Mouse (Mus musculus) brain, embryonic 14.5 days (tissue): ENCODE data around the gene Ttc30b. TPM values are rescaled to one million over a fixed set of nuclear protein-coding genes. Genes with fewer than 3 reads are reported as not detected.
"Not testable (repeated sequence)": the region's sequence is repeated elsewhere in the genome, so short reads cannot be mapped to it uniquely, and the experiment has no call there.

Experiments used
- DNase-seq: peaks from one replicate; pipeline ENCODE4 v3.0.0-alpha.2; 2011; ENCODE audit warnings: low read depth
- CTCF ChIP-seq: fragments of 200-500 bp; IDR thresholded peaks from 2 replicates; pipeline ENCODE4 v1.5.1; 2012; ENCODE audit warnings: inconsistent platforms, mild to moderate bottlenecking, moderate library complexity, borderline replicate concordance; ENCODE audit not compliant: insufficient read depth, insufficient read length; ENCODE audit errors: extremely low read depth
- POLR2A ChIP-seq: fragments of 200-500 bp; IDR thresholded peaks from 2 replicates; pipeline ENCODE4 v1.6.1; 2012; ENCODE audit warnings: mild to moderate bottlenecking, inconsistent platforms, borderline replicate concordance; ENCODE audit not compliant: poor library complexity, insufficient read depth, insufficient read length, severe bottlenecking; ENCODE audit errors: extremely low read depth
- polyA plus RNA-seq: library from polyadenylated mRNA; depleted of rRNA; stranded (reverse); fragments of >200 nt; gene quantifications from 2 replicates; pipeline ENCODE4 v1.2.3, GENCODE M21; 2012; rRNA removed

Ttc30b gene
- 12.1 and 13.5 TPM in 2 replicates for polyA plus RNA-seq

DNA sequence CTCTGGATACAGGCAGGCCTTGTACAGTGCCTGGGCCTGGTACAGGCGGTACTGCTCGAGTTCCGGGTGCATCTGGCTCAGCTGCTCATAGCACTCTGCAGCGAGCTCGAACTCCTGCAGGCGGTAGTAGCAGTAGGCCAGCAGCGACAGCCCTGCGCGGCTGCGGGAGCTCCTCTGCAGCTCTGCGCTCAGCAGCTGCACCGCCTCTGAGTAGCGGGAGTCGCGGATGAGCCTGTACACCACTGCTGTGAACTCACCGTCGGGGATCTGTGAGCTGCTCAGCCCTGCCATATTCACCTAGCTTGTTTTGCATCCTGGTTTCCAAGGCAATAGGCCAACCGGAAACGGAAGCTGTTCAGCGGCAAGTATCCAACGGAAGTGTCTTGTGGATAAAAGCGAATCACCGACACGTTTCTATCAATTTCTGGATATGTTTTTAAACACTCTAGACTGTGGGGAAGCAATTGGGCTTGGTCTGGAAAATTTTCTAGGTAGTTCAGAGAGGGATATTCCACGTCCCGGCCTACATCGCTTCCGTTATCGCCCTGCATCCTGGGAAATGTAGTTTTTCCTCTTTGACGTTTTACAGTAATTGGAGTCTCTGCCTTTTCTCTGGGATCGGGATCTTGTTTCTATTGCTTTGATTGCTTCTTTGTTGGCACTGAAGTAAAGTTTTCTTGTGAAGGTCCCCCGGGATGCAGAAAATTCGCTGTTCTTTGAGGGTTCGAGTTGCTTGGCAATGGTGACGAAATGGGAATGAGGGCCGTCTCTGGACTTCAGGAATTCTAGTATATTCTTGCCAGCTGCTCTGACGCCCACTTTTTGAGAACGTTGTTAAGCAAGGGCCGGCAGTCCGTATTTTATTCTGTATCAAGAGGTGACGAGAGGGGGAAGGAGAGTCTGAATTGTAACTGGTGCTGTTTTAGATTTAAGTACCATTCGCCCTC is at the start of gene Ttc30b:
Gene Ttc30b (minus strand): TSS at position 469 of the 947 bp plus-strand sequence.
- peak; percentile 94 for DNase-seq
- TF ChIP-seq POLR2A (no peak), CTCF (no peak)

DNA sequence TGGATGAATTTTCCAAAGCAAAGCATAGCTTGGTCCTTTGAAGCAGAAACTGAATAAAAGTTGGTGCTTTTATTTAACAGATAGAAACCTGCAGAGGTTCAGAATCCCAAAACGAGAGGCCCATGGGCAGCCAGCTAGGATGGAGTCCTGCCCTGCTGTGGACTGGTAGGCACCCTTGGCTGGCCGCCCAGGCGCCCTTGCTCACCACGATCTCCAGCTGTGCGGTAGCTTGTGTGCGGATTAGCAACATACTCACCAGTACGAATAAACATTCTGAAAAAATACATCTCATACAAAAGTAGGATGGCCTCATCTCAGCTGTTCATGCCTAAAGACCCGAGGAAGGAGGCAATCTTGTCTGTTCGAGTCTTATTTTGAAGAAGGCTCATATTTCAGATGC is 49.4 kb upstream of the Ttc30b start:
- DNase-seq: no peak
- TF ChIP-seq POLR2A (no peak), CTCF (no peak)

DNA sequence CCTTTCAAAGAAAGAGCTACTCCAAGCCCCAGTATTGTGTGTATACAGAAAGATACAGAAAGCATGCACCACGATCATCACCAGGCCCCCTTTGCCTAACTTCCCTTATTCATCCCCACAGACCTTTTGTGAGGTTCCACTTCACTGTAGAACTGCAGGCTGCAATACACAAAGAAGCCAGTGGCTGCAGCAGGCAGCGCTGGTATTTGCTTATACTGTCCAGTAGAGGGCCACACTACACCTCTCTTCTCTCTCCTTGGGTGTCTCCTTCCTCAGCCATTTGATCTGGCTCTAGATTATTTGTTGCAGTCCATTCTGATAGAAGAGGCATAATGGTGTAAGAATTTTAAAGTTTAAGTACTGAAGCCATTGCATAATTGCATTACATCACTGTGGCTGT is 46.7 kb upstream of the Ttc30b start:
- TF ChIP-seq CTCF (peak; percentile 94), POLR2A (no peak)

DNA sequence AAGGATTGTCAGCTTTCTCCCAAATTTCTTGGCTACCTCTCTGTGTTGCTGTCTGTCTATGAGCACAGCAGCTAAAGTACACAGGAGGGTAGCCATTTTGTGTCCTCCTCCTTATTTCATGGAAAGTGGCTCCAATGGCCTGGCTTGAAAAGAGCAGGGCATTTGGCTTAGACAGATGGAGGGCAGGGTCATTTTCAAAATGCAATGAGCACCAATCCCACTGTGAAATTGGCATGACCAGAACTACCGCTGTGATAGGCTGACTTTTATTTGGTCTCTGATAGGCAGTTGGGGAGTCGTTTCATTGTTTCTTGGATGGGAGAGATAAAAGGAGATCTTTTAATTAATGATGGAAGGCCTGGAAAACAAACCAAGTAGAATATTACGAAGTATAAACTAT is 45.5 kb upstream of the Ttc30b start:
- no peak for DNase-seq
- TF ChIP-seq POLR2A: no peak

More for the DNA sequence above, 46.7 kb upstream of the Ttc30b start:
- DNase-seq: peak; percentile 94

DNA sequence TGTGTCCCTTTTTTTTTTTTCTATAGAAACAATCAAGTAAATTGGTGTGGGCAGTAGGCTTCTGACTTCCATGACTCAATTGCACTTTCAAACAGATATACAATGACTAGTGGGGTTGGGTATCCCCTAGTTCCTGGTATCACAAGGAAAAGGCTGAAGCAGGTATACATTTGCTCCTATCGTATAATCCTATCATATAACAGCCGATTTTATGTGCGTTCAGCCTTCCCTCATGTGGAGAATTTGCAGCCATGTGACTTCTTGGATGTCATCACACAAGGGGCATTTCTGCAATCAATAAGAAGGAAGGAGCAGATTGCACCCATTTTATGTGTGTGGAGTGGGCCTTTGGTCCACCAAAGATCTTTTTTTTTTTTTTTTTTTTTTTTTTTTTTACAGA is 44.7 kb upstream of the Ttc30b start:
- TF ChIP-seq POLR2A: no peak
- TF ChIP-seq CTCF: no peak
- no peak for DNase-seq

DNA sequence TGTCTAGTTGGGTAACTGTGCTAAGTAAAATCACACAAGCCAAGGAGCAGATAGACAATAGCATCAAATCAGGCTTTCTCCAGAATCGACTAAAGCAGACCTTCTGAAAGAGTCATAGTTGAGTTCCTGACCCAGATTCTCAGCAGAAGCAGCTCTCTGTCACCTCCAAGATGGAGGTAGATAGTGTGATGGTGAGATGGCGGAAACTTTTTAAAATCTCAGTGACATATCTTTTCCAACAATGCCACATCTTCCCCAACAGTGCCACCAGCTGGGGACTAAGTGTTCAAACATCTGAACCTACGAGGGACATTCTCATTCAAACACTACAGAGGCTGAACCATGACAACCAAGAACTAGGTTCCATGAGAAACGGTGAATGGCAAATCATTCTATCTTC is 44.2 kb upstream of the Ttc30b start:
- TF ChIP-seq CTCF (no peak), POLR2A (no peak)
- no peak for DNase-seq

DNA sequence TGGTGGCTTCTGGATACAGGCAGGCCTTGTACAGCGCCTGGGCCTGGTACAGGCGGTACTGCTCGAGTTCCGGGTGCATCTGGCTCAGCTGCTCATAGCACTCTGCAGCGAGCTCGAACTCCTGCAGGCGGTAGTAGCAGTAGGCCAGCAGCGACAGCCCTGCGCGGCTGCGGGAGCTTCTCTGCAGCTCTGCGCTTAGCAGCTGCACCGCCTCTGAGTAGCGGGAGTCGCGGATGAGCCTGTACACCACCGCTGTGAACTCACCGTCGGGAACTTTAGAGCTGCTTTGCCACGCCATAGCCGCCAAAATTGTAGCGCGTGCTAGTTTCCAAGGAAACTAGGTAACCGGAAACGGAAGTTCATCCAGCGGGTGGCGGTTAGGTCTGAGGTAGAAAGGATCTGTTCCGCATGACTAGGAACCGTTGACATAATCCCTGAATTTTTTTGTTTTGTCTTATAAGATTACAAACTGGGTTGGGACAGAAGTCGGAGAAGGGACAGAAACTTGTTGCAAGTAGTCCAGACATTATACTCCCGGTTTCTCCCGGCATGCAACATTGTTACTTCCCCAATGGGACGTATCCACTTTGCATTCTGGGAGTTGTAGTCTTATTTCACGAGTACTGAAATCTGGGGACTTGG is 43.2 kb upstream of the Ttc30b start, which contains the start of gene Ttc30a1:
Gene Ttc30a1 (minus strand): TSS at position 528 of the 642 bp plus-strand sequence.
- peak; percentile 94 for DNase-seq

DNA sequence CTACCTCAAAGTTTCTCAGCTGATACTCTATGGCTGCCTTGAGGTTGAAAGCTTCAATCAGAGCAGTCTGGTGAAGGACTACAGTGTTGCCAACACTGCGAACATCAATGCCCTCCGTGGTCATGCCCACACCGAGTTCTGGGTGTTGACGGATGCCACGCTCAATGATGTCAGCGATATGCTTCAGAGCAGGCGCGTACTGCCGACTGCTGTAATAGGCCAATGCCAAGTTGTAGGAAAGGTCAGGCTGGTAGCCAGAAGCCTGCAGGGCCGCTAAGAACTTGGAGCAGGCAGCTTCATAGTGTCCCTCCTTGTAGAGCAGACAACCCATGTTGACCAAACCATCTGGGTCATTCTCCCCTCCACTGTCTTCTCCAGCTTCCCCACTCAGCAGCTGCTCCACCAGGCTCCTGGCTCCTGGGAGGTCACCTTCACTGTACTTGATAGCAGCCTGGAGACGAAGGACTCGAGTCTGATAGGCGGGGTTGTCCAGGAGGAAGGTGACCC is 42.6 kb upstream of the Ttc30b start:
- DNase-seq: not testable (repeated sequence)

DNA sequence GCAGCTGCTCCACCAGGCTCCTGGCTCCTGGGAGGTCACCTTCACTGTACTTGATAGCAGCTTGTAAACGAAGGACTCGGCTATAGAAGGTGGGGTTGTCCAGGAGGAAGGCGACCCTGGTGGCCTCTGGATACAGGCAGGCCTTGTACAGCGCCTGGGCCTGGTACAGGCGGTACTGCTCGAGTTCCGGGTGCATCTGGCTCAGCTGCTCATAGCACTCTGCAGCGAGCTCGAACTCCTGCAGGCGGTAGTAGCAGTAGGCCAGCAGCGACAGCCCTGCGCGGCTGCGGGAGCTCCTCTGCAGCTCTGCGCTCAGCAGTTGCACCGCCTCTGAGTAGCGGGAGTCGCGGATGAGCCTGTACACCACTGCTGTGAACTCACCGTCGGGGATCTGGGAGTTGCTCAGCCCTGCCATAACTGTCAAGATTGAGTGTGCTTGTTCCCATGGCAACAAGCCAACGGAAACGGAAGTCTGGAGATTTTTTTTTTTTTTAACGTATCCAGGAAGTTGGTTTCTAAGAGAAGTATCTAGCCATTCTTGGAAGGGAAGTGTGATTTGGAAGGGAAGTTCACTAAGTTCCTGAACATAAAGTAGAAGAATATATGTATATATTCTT is 39.5 kb upstream of the Ttc30b start, which contains the start of gene Ttc30a2:
Gene Ttc30a2 (minus strand): TSS at position 419 of the 617 bp plus-strand sequence.
- DNase-seq: peak; percentile 71

DNA sequence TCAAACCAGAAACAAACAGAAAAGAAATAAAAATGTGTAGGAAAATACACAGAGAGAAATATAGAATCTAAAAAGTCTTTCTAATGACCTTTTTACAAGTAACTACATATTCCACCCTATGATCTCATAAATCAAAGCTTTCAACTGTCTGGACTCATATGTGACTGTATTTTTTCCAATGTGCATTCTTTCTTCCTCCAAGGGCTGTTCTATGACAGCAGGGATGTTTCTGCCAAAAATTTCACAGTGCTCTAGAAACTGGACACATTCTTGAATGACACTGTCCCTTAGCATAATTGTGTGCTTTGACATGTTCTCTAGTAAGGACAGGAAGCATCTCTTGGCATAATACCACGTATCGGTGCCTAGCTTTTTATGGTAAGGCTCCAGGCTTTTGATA is 37.7 kb upstream of the Ttc30b start:
- not testable (repeated sequence) for DNase-seq

DNA sequence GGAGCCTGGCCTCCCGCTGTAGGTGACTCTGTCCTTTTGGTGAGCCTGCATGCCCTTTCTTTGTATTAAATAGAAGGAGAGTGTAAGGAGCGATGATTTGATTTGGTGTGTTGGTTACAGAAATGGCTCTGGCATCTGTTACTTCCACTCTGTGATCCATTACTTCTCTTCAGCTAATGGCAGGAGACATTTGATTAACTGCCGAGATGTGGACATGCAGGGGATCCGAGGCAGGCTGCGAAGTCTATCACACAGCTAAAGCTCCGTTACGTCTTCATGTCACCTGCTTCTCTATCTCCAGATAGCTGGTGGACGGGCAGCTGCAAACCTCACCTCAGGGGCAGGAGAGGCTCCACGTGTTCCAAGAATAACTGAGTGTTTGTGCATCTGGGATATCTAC is 35.7 kb upstream of the Ttc30b start:
- no peak for TF ChIP-seq CTCF
- no peak for TF ChIP-seq POLR2A
- no peak for DNase-seq

DNA sequence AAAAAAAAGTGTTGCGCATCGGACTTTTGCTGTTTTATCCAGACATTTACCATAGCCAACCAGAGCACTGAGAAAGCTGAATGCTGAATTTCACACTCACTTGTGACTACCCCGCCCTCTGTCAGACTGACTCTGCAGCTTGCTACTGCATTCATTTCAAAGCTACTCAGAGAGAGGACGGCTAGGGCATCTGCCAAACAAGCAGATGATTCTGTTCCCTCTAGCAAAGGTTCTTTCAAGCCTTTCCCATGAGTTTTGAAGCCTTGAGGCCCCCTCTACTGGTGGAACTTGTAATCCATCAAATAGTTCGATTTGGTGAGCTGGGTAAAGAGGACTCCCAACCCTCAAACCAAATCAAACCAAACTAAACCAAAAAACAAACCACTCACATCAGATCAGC is 26.6 kb upstream of the Ttc30b start:
- TF ChIP-seq CTCF (peak; percentile 60; the same call in 1 of the 2 replicates), POLR2A (no peak)

More for the DNA sequence above, 26.6 kb upstream of the Ttc30b start:
- DNase-seq: peak; percentile 93
